ENCODE assay signal across 9 mouse cellular contexts in the genomic region with DNA sequence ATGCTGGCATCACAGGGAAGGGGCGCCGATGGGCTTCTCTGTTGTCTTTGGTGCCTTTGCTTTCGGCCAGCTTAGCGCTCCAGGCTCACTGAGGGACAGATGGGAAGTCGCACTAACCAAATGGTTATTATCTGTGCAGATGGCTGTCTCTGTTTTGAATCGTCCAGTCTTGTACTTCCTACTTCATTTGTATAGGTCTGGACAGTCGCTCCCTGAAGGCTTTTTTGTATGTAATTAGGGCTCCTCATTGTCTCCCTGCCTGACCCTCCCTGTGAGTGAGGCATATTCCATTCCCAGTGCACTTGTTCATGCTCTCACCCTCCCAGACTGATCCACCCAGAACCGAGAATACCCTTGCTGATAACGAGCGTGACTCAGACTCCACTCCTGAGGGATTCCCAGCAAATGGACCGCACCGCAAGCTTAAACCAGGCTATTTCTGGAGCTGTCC. TPM values are rescaled to one million over a fixed set of nuclear protein-coding genes. Genes with fewer than 3 reads are reported as not detected.
DNase-seq lines count a peak whose midpoint lies in the region; ATAC-seq lines count a peak whose summit lies in the region.
"Had no signal": no experiment of that assay in that cellular context is flagged by ENCODE, and none has a peak within 500 bp of the region (broad histone marks: within the 10 kb centered on the region; RNA-seq: fewer than 3 reads in every experiment).

No protein-coding gene starts in this region.

- intact Hi-C loops in gastrocnemius, postnatal 14 days (cut with DNase I; ENCODE audit: low total_unique reads), result no loop called here

- WGBS in forebrain, embryonic 12.5 days, result 62% methylated on average over 12 of the region's 12 CpGs
- 68% methylated on average over 12 of the region's 12 CpGs for WGBS in forebrain, embryonic 11.5 days
- 40% methylated on average over 12 of the region's 12 CpGs for WGBS in forebrain, embryonic 16.5 days

- no peaks in the 10 kb centered on the region for H3K27me3 ChIP-seq in forebrain, embryonic 12.5 days
- H3K27me3 ChIP-seq in forebrain, embryonic 11.5 days (ENCODE audit: control insufficient read depth, insufficient read depth, low read length), result no peaks in the 10 kb centered on the region
- no peaks in the 10 kb centered on the region for H3K27me3 ChIP-seq in forebrain, embryonic 16.5 days (replicated peaks; ENCODE audit: control insufficient read depth, insufficient read depth, low read length)
- H3K27me3 ChIP-seq: limb, embryonic 15.5 days had no signal

- H3K9me3 ChIP-seq in forebrain, embryonic 12.5 days, result no peaks in the 10 kb centered on the region
- no peaks in the 10 kb centered on the region for H3K9me3 ChIP-seq in forebrain, embryonic 11.5 days (ENCODE audit: control insufficient read depth, low read length)
- H3K9me3 ChIP-seq in forebrain, embryonic 16.5 days (ENCODE audit: control insufficient read depth, low read length), result no peaks in the 10 kb centered on the region
- H3K9me3 ChIP-seq: limb, embryonic 15.5 days had no signal

- DNase-seq in forebrain, embryonic 11.5 days (ENCODE audit: low spot score), result no peak
- peak; percentile 23 for DNase-seq in adrenal gland, adult 8-10 months
- DNase-seq in layer of hippocampus, postnatal 36 days, result peak; percentile 7 to 24
- DNase-seq in gastrocnemius, postnatal 14 days, result no peak
- no peak for DNase-seq in spleen, adult 12 weeks (ENCODE audit: low spot score)
- DNase-seq in kidney, postnatal 25 days, result no peak

- peaks cover 3% of the 10 kb centered on the region; the same call in 1 of the 2 replicates for H3K4me1 ChIP-seq in forebrain, embryonic 12.5 days
- H3K4me1 ChIP-seq in forebrain, embryonic 11.5 days (replicated peaks; ENCODE audit: control insufficient read depth, insufficient read depth, low read length), result no peaks in the 10 kb centered on the region
- peaks cover 4% of the 10 kb centered on the region; the same call in 1 of the 2 replicates for H3K4me1 ChIP-seq in forebrain, embryonic 16.5 days (replicated peaks; ENCODE audit: control insufficient read depth, insufficient read depth, low read length)

- H3K9ac ChIP-seq in forebrain, embryonic 12.5 days, result no peak overlapping the region
- H3K9ac ChIP-seq in forebrain, embryonic 11.5 days (ENCODE audit: low read length), result no peak overlapping the region
- H3K9ac ChIP-seq in forebrain, embryonic 16.5 days (replicated peaks; ENCODE audit: low read depth, low read length), result no peak overlapping the region
- H3K9ac ChIP-seq: limb, embryonic 15.5 days had no signal

- no peaks in the 10 kb centered on the region for H3K36me3 ChIP-seq in forebrain, embryonic 12.5 days (replicated peaks)
- no peaks in the 10 kb centered on the region for H3K36me3 ChIP-seq in forebrain, embryonic 11.5 days (ENCODE audit: control insufficient read depth, insufficient read depth, low read length)
- H3K36me3 ChIP-seq in forebrain, embryonic 16.5 days (ENCODE audit: control insufficient read depth, insufficient read depth), result no peaks in the 10 kb centered on the region
- H3K36me3 ChIP-seq: limb, embryonic 15.5 days had no signal

- no peak overlapping the region for H3K4me3 ChIP-seq in forebrain, embryonic 12.5 days (replicated peaks)
- no peak overlapping the region for H3K4me3 ChIP-seq in forebrain, embryonic 11.5 days (ENCODE audit: low read depth, low read length)
- no peak overlapping the region for H3K4me3 ChIP-seq in forebrain, embryonic 16.5 days (replicated peaks; ENCODE audit: low read length)
- H3K4me3 ChIP-seq: limb, embryonic 15.5 days had no signal

- no peak overlapping the region for H3K4me2 ChIP-seq in forebrain, embryonic 12.5 days
- no peak overlapping the region for H3K4me2 ChIP-seq in forebrain, embryonic 11.5 days (ENCODE audit: low read depth, low read length, severe bottlenecking)
- H3K4me2 ChIP-seq in forebrain, embryonic 16.5 days (ENCODE audit: low read length), result no peak overlapping the region
- H3K4me2 ChIP-seq: limb, embryonic 15.5 days had no signal

- no peak overlapping the region for H3K27ac ChIP-seq in forebrain, embryonic 12.5 days
- H3K27ac ChIP-seq in forebrain, embryonic 11.5 days (ENCODE audit: low read depth, low read length), result no peak overlapping the region
- H3K27ac ChIP-seq in forebrain, embryonic 16.5 days (ENCODE audit: low read length), result peak overlapping the region; percentile 27; the same call in 1 of the 2 replicates
- H3K27ac ChIP-seq: limb, embryonic 15.5 days had no signal

- peak; percentile 53; the same call in 1 of the 2 replicates for ATAC-seq in forebrain, embryonic 12.5 days (ENCODE audit: low FRiP score)
- ATAC-seq in forebrain, embryonic 11.5 days (replicated peaks; ENCODE audit: low FRiP score), result no peak
- ATAC-seq in forebrain, embryonic 16.5 days, result peak; percentile 73

RNA-seq across cellular contexts. Expression of gene Tbc1d4, which starts 47.7 kb away (rescaled TPM):
- polyA plus RNA-seq in forebrain, embryonic 12.5 days (2016; fragmentation: Nextera tagmentation; extraction: Ambion mirVana), result 7.4 and 7.7 TPM in 2 replicates
- polyA plus RNA-seq in forebrain, embryonic 11.5 days (2014; fragmentation: Nextera tagmentation; extraction: Ambion mirVana), result 5.5 and 6.8 TPM in 2 replicates
- 10 to 100 TPM; 48.0 to 83.2 (median 63.8) TPM for total RNA-seq in adrenal gland, adult 8-10 months (2022)
- polyA plus RNA-seq in forebrain, embryonic 16.5 days (2015; fragmentation: Nextera tagmentation; extraction: Ambion mirVana), result 8.1 and 9.2 TPM in 2 replicates
- 10 to 100 TPM in 1 of 2 experiments, 1 to 10 TPM in 1; 9.2 to 10.9 TPM for total RNA-seq in layer of hippocampus, postnatal 36 days (2021)
- 10 to 100 TPM; 22.1 to 26.2 TPM for total RNA-seq in gastrocnemius, postnatal 14 days (2021)

Comparison
In these comparisons a context has a peak if more than half of its experiments do, and no peak if none do; other contexts are left out.
1. DNase-seq: peak in adrenal gland, adult 8-10 months (single experiment) and layer of hippocampus, postnatal 36 days (2 of 2); none in forebrain, embryonic 11.5 days (single experiment), gastrocnemius, postnatal 14 days (single experiment), spleen, adult 12 weeks (single experiment) and kidney, postnatal 25 days (0 of 2).